Mouse (Mus musculus) midbrain, embryonic 14.5 days (tissue): ENCODE measurements around the gene Tank. TPM values are rescaled to one million over a fixed set of nuclear protein-coding genes. Genes with fewer than 3 reads are reported as not detected.
A peak's percentile ranks its signal among the peaks of the same experiment; 100 is the strongest.

Experiments used
- ATAC-seq: fragments of 200-750 bp; cut with Nextera tagmentation; 2 replicates; pipeline ENCODE4 v1.8.0; 2017; ENCODE audit warnings: moderate number of reproducible peaks, moderate library complexity; ENCODE audit not compliant: low FRiP score, low TSS enrichment
- DNase-seq: peaks from one replicate; pipeline ENCODE4 v3.0.0-alpha.2; 2015
- H3K27ac ChIP-seq: fragments of 300-500 bp; sonication (generic); replicated peaks from 2 replicates; pipeline ENCODE4 v1.5.1; 2014; ENCODE audit warnings: mild to moderate bottlenecking, low read depth, low read length, moderate library complexity
- H3K27me3 ChIP-seq: fragments of 300-500 bp; sonication (generic); 2 replicates; pipeline ENCODE4 v1.6.1; 2014; ENCODE audit warnings: low read length, control low read depth, mixed read lengths; ENCODE audit not compliant: control insufficient read depth, insufficient read depth
- H3K36me3 ChIP-seq: fragments of 300-500 bp; sonication (generic); 2 replicates; pipeline ENCODE4 v1.6.1; 2014; ENCODE audit warnings: low read length, control low read depth; ENCODE audit not compliant: control insufficient read depth, insufficient read depth
- H3K4me1 ChIP-seq: fragments of 300-500 bp; sonication (generic); 2 replicates; pipeline ENCODE4 v1.6.1; 2014; ENCODE audit warnings: mild to moderate bottlenecking, antibody characterized with exemption, low read length, control low read depth; ENCODE audit not compliant: control insufficient read depth, insufficient read depth
- H3K4me2 ChIP-seq: fragments of 300-500 bp; sonication (generic); 2 replicates; pipeline ENCODE4 v1.6.1; 2014; ENCODE audit warnings: mild to moderate bottlenecking, low read length, moderate library complexity
- H3K4me3 ChIP-seq: fragments of 300-500 bp; sonication (generic); replicated peaks from 2 replicates; pipeline ENCODE4 v1.5.1; 2014; ENCODE audit warnings: low read depth, low read length
- H3K9ac ChIP-seq: fragments of 300-500 bp; sonication (generic); replicated peaks from 2 replicates; pipeline ENCODE4 v1.6.1; 2014; ENCODE audit warnings: mild to moderate bottlenecking, low read length, moderate library complexity
- H3K9me3 ChIP-seq: fragments of 300-500 bp; sonication (generic); 2 replicates; pipeline ENCODE4 v1.6.1; 2016; ENCODE audit warnings: low read length, control low read depth, mixed read lengths; ENCODE audit not compliant: control insufficient read depth
- WGBS: fragments of 180-500 bp; shearing (Covaris S2); extraction: QIAGEN DNeasy Blood & Tissue Kit; methylation state at CpG from one replicate; pipeline ENCODE4 v1.1.7; 2014; 5-methylcytosine and 5-hydroxymethylcytosine counted together
- polyA plus RNA-seq: library from polyadenylated mRNA; unstranded; fragments of >200 nt; fragmentation: Nextera tagmentation; extraction: Ambion mirVana; gene quantifications from 2 replicates; pipeline ENCODE4 v1.2.1, GENCODE M21; 2014

Gene Tank
- polyA plus RNA-seq, result 33.3 and 37.1 TPM in 2 replicates

DNA sequence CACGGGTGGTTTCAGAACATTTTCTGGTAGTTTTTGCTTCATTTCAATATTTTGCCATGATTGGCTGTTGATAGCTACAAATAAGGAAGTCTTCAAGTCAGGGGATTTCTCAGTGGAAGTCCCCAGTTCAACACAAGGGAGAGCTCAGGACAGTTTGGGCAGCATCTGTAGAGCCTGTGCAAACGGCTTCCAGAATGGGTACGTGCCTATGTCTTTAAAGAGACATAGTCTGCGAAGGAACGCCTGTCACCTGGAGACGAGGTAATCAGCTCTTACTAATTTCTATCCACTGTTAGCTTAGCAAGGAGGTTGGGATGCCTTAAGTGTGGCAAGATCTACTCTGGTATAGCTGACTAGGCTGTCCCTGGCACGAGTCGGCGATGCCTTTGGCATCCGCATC lies at the start of gene Tank:
Gene Tank, plus strand, starts transcription at position 153 of the 400 bp plus-strand sequence.
- H3K9ac ChIP-seq, result no peak within 1 kb of the TSS
- no peak within 1 kb of the TSS for H3K4me2 ChIP-seq
- H3K27me3 ChIP-seq, result no peaks in the 10 kb centered on the region
- no peaks in the 10 kb centered on the region for H3K4me1 ChIP-seq
- 86% methylated on average over 10 of the region's 10 CpGs for WGBS
- ATAC-seq (no peak), DNase-seq (no peak)
- no peak within 1 kb of the TSS for H3K4me3 ChIP-seq
- H3K9me3 ChIP-seq, result no peaks in the 10 kb centered on the region
- H3K36me3 ChIP-seq, result no peaks in the 10 kb centered on the region
- H3K27ac ChIP-seq, result no peak within 1 kb of the TSS

DNA sequence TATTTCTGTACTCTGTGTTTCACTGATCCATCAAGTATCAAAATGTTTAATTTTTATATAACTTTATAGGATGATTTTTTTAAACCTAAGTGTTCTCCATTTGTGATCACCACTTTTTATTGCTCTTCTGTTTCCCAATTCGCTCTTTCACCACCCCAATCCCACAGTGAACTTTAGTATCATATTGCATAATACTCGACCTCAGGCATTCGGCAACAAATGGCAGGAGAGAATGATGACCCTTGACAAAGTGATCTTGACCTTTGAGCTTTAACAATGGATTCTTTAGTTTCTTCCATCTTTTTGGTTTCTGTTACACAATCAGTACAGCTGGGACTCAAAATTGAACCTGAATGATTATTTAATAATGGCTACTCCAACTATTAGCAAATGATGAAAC lies 46.1 kb upstream of the Tank start:
- WGBS, result 81% methylated on average over 3 of the region's 3 CpGs
- no peak for DNase-seq

DNA sequence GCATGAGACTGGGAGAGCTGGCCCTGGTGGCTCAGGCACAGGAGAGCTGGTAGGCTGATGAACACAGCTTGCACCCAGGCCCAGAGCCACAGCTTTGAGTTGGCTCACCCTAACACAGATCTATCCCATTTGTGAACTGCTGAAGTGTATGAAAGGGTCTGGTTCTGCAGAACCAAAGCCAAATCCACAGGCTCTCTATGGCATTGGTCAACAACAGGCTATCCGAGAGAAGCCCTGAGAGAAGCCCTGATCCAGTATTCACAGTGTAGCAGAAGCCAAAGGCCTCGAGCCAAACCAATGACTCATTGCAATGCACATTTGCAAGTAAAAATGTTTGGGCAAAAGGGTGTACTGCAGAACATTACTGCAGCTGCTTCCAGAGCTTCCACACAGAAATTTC lies 45.3 kb upstream of the Tank start:
- Histone ChIP-seq H3K4me1 (no peaks in the 10 kb centered on the region), H3K4me3 (no peak overlapping the region), H3K9me3 (no peaks in the 10 kb centered on the region), H3K27me3 (no peaks in the 10 kb centered on the region), H3K36me3 (no peaks in the 10 kb centered on the region), H3K27ac (no peak overlapping the region), H3K4me2 (no peak overlapping the region), H3K9ac (no peak overlapping the region)
- no peak for ATAC-seq
- 82% methylated on average over 2 of the region's 2 CpGs for WGBS
- peak; percentile 5 for DNase-seq

More for the DNA sequence above, 46.1 kb upstream of the Tank start:
- no peak overlapping the region for H3K9ac ChIP-seq
- H3K27ac ChIP-seq, result no peak overlapping the region
- H3K4me1 ChIP-seq, result no peaks in the 10 kb centered on the region
- no peaks in the 10 kb centered on the region for H3K27me3 ChIP-seq
- H3K36me3 ChIP-seq, result no peaks in the 10 kb centered on the region
- no peak overlapping the region for H3K4me2 ChIP-seq
- ATAC-seq, result no peak
- no peak overlapping the region for H3K4me3 ChIP-seq
- no peaks in the 10 kb centered on the region for H3K9me3 ChIP-seq

DNA sequence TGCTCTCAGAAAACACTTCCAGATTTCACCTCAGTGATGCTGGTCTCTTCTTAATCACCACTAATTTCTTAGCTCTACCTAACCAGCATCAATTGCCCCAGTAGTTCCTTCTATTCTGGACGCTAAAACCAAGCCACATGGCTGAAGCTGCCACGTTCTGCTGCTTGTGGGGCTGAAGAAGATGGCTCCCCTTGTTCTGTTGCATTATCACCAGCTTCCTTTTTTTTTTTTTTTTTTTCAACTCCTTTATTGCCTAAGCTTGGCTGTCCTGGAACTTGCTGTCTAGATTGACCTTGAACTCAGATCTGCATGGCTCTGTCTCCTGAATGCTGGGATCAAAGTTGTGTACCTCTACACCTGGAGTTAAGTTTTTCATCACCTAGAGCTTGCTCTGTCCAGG lies 41.5 kb upstream of the Tank start:
- no peak overlapping the region for H3K4me2 ChIP-seq
- no peaks in the 10 kb centered on the region for H3K27me3 ChIP-seq
- no peaks in the 10 kb centered on the region for H3K36me3 ChIP-seq
- H3K27ac ChIP-seq, result no peak overlapping the region
- WGBS, result 77% methylated on average over 2 of the region's 2 CpGs
- ATAC-seq (no peak), DNase-seq (no peak)
- no peak overlapping the region for H3K4me3 ChIP-seq
- no peak overlapping the region for H3K9ac ChIP-seq
- H3K4me1 ChIP-seq, result no peaks in the 10 kb centered on the region
- no peaks in the 10 kb centered on the region for H3K9me3 ChIP-seq

DNA sequence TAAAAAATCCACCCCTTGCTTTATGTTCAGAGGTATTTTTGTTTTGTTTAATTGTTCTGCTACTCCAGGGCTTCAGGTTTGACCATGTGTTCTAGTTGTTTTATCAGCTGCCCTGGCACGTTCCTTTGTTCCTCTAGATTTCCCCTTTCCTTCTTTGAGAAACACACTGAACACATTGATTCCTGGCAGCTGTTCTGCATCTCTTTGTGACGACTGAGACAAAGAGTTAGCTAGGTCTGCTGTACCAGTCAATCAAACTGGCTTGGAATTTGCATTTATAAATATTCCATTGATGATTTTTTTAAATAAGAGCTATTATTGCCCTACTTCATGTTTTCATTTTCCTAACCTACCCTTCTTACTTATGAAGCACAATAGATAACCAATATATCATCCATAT lies 39.0 kb upstream of the Tank start:
- Histone ChIP-seq H3K4me2 (no peak overlapping the region), H3K9ac (no peak overlapping the region), H3K9me3 (no peaks in the 10 kb centered on the region), H3K4me1 (no peaks in the 10 kb centered on the region), H3K27me3 (no peaks in the 10 kb centered on the region), H3K36me3 (no peaks in the 10 kb centered on the region), H3K4me3 (no peak overlapping the region), H3K27ac (no peak overlapping the region; the same call in 1 of the 2 replicates)
- WGBS, result 1% methylated on average over 2 of the region's 2 CpGs
- peak; percentile 55 for DNase-seq
- no peak; the same call in 1 of the 2 replicates for ATAC-seq

DNA sequence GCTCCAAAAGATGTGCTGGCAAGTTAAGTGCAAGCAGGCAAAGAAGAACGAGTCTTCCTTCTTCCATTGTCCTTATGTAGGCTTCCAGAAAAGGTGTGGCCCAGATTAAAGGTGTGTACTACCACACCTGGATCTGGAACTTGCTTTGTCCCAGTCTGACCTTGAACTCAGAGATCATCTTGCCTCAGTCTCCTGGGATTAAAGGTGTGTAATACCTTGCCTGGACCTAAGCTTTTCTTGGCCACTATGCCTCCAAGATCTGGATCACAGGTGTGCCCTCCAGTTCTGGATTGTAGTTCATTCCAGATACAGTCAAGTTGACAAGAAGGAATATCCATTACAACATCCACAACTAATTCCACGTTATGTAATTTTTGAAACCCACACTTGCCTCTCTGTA lies 36.0 kb upstream of the Tank start:
- no peak overlapping the region for H3K4me2 ChIP-seq
- H3K4me1 ChIP-seq, result no peaks in the 10 kb centered on the region
- no peaks in the 10 kb centered on the region for H3K9me3 ChIP-seq
- no peaks in the 10 kb centered on the region for H3K27me3 ChIP-seq
- 92% methylated on average over 2 of the region's 2 CpGs for WGBS
- no peak overlapping the region for H3K9ac ChIP-seq
- no peaks in the 10 kb centered on the region for H3K36me3 ChIP-seq
- DNase-seq (no peak), ATAC-seq (no peak)
- no peak overlapping the region for H3K4me3 ChIP-seq
- no peak overlapping the region for H3K27ac ChIP-seq

DNA sequence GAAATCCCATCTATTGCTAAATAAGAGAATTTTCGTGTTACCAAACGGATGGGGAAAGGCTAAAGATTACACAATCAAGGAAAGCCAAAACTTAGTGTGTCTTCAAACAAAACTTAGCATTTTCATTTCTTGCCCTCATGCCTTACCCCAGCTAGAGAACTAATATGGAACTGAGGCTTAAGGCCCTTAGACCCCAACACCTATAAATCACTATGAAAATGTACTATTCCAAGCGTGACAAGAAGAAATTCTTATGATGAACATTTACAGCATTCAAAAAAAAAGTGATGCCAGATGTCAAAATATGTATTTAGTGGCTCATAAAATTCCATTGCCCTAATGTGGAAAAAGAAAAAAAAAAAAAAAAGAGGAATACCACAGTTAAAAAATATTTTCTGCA lies 32.7 kb upstream of the Tank start:
- Histone ChIP-seq H3K27me3 (no peaks in the 10 kb centered on the region), H3K9me3 (no peaks in the 10 kb centered on the region), H3K4me3 (no peak overlapping the region), H3K4me2 (no peak overlapping the region), H3K27ac (no peak overlapping the region), H3K36me3 (no peaks in the 10 kb centered on the region), H3K4me1 (no peaks in the 10 kb centered on the region), H3K9ac (no peak overlapping the region)
- DNase-seq (no peak), ATAC-seq (no peak)
- WGBS, result 86% methylated on average over 3 of the region's 3 CpGs

DNA sequence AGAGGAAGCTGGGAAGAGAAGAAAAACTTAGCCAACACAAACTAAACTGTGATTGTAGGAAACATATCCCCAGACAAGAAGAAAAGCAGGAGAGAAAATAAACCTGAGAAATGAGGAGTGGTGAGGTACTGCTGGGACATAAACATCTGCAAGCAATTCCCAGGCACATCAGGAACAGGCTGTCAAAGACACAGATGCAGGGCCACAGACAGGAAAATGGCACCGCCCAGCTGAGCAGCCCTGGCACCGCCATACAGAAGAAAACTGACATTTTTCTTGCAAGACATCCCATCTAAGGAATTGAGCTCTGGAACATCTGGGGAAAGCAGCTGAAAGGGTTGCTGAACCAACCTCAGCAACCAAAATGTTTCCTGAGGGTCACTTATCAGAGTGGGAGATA lies 30.4 kb upstream of the Tank start:
- H3K27ac ChIP-seq, result no peak overlapping the region
- no peak overlapping the region for H3K9ac ChIP-seq
- H3K27me3 ChIP-seq, result no peaks in the 10 kb centered on the region
- H3K4me3 ChIP-seq, result no peak overlapping the region
- H3K4me1 ChIP-seq, result no peaks in the 10 kb centered on the region
- no peaks in the 10 kb centered on the region for H3K9me3 ChIP-seq
- 86% methylated on average over 2 of the region's 2 CpGs for WGBS
- no peak overlapping the region for H3K4me2 ChIP-seq
- DNase-seq (no peak), ATAC-seq (no peak)
- H3K36me3 ChIP-seq, result no peaks in the 10 kb centered on the region

DNA sequence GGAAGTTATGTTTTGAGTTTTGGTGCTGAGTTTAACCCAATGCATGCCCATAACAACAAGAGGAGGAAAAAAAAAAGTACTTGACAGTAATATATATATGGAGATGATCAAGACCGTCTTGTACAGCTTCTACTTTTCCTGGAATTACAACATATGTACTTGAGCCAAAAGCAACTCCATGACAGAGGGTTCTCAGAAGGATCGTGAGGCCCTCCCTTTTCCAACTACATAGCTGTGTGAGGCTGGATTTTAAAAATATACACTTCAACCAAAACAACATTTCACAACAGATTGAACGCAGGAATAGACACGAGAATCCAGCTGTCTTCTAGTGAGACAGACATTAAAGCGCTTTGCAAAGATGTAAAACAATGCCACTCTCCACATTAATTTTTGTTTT lies 26.7 kb upstream of the Tank start:
- H3K9ac ChIP-seq, result no peak overlapping the region
- H3K4me1 ChIP-seq, result 0 out of 2 replicates have a peak, but pooled peaks cover 6% of the 10 kb centered on the region
- H3K36me3 ChIP-seq, result no peaks in the 10 kb centered on the region
- no peak overlapping the region for H3K4me2 ChIP-seq
- H3K27me3 ChIP-seq, result no peaks in the 10 kb centered on the region
- H3K27ac ChIP-seq, result no peak overlapping the region
- H3K9me3 ChIP-seq, result no peaks in the 10 kb centered on the region
- ATAC-seq (no peak), DNase-seq (no peak)
- H3K4me3 ChIP-seq, result no peak overlapping the region
- WGBS, result 90% methylated on average over 5 of the region's 5 CpGs
